Mouse (Mus musculus): ENCODE measurements at regions not wholly inside any gene's neighbourhood (a gene's known extent, or its start where the extent isn't known, plus 50 kb on each side); places are given as distances from the start of the nearest gene placed in this dataset.

DNA sequence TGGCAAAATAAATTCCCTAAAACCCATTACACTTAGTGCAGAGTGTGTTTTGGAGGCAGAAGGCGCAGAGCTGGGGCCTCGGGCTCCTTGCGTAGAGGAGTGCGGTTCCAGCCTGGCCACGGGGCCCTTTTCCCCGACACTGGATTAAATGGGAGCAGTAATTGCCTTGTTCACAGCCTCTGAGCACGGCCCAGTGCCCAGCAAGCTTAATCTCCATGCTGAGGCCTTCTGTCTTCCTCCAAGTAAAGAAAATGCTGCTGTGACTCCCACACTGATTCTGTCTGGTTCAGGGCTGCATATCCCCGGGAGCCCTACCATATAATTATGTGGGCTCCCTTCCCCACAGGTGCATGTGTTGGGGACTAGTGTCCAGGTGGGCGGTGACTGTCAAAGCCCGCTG, 107.5 kb downstream of the Kif26a start:
- no peak for TF ChIP-seq CTCF (IDR thresholded peaks at IDR 0.05; ENCODE audit: extremely low read depth, insufficient read length, insufficient replicate concordance, low read depth, low read length)
- no peak for TF ChIP-seq POLR2A (IDR thresholded peaks at IDR 0.05; ENCODE audit: low read depth, low read length)
